Mouse (Mus musculus) limb, embryonic 14.5 days (tissue): ENCODE results near the gene Gabbr1. TPM values are rescaled to one million over a fixed set of nuclear protein-coding genes. Genes with fewer than 3 reads are reported as not detected.

ENCODE experiments used
- ATAC-seq: fragments of 200-750 bp; cut with Nextera tagmentation; 2 replicates; pipeline ENCODE4 v1.8.0; 2017; ENCODE audit warnings: low read depth, moderate number of reproducible peaks, moderate TSS enrichment; ENCODE audit not compliant: low FRiP score
- DNase-seq: peaks from one replicate; pipeline ENCODE4 v3.0.0-alpha.2; 2015; ENCODE audit warnings: low spot score
- H3K27ac ChIP-seq: fragments of 300-500 bp; sonication (generic); replicated peaks from 2 replicates; pipeline ENCODE4 v1.5.1; 2014; ENCODE audit warnings: low read depth, mild to moderate bottlenecking, low read length, moderate library complexity, mixed read lengths
- H3K27me3 ChIP-seq: fragments of 300-500 bp; sonication (generic); 2 replicates; pipeline ENCODE4 v1.6.1; 2014; ENCODE audit warnings: low read length, mixed read lengths; ENCODE audit not compliant: control insufficient read depth, insufficient read depth
- H3K36me3 ChIP-seq: fragments of 300-500 bp; sonication (generic); 2 replicates; pipeline ENCODE4 v1.6.1; 2014; ENCODE audit warnings: mild to moderate bottlenecking, low read length, moderate library complexity, mixed read lengths; ENCODE audit not compliant: control insufficient read depth, insufficient read depth
- H3K4me1 ChIP-seq: fragments of 300-500 bp; sonication (generic); 2 replicates; pipeline ENCODE4 v1.6.1; 2014; ENCODE audit warnings: antibody characterized with exemption, low read length, mixed read lengths; ENCODE audit not compliant: control insufficient read depth, insufficient read depth
- H3K4me2 ChIP-seq: fragments of 300-500 bp; sonication (generic); replicated peaks from 2 replicates; pipeline ENCODE4 v1.6.1; 2014; ENCODE audit warnings: low read depth, mild to moderate bottlenecking, low read length, moderate library complexity; ENCODE audit not compliant: severe bottlenecking
- H3K4me3 ChIP-seq: fragments of 300-500 bp; sonication (generic); replicated peaks from 2 replicates; pipeline ENCODE4 v1.5.1; 2014; ENCODE audit warnings: low read length
- H3K9ac ChIP-seq: fragments of 300-500 bp; sonication (generic); 2 replicates; pipeline ENCODE4 v1.6.1; 2014; ENCODE audit warnings: mild to moderate bottlenecking, low read depth, low read length, moderate library complexity; ENCODE audit not compliant: severe bottlenecking
- H3K9me3 ChIP-seq: fragments of 300-500 bp; sonication (generic); 2 replicates; pipeline ENCODE4 v1.6.1; 2016; ENCODE audit warnings: low read length; ENCODE audit not compliant: control insufficient read depth
- POLR2A ChIP-seq: fragments of 200-500 bp; IDR thresholded peaks from 2 replicates; pipeline ENCODE4 v1.8.0; 2012; ENCODE audit warnings: inconsistent platforms, mild to moderate bottlenecking, moderate library complexity, borderline replicate concordance; ENCODE audit not compliant: insufficient read depth, insufficient read length; ENCODE audit errors: extremely low read depth
- WGBS: fragments of 180-500 bp; shearing (Covaris S2); extraction: QIAGEN DNeasy Blood & Tissue Kit; methylation state at CpG from one replicate; pipeline ENCODE4 v1.1.7; 2014; 5-methylcytosine and 5-hydroxymethylcytosine counted together
- polyA plus RNA-seq, 2 experiments: library from polyadenylated mRNA; depleted of rRNA in 1 of 2; stranded (reverse) in 1 of 2; unstranded in 1 of 2; fragments of >200 nt; fragmentation: Nextera tagmentation in 1 of 2; extraction: Ambion mirVana in 1 of 2; gene quantifications; 2 replicates each; pipeline versions ENCODE4 v1.2.1 to v1.2.3; 2012 to 2014

Gabbr1 gene
- polyA plus RNA-seq, 2 experiments: 8.4 to 111 TPM

DNA sequence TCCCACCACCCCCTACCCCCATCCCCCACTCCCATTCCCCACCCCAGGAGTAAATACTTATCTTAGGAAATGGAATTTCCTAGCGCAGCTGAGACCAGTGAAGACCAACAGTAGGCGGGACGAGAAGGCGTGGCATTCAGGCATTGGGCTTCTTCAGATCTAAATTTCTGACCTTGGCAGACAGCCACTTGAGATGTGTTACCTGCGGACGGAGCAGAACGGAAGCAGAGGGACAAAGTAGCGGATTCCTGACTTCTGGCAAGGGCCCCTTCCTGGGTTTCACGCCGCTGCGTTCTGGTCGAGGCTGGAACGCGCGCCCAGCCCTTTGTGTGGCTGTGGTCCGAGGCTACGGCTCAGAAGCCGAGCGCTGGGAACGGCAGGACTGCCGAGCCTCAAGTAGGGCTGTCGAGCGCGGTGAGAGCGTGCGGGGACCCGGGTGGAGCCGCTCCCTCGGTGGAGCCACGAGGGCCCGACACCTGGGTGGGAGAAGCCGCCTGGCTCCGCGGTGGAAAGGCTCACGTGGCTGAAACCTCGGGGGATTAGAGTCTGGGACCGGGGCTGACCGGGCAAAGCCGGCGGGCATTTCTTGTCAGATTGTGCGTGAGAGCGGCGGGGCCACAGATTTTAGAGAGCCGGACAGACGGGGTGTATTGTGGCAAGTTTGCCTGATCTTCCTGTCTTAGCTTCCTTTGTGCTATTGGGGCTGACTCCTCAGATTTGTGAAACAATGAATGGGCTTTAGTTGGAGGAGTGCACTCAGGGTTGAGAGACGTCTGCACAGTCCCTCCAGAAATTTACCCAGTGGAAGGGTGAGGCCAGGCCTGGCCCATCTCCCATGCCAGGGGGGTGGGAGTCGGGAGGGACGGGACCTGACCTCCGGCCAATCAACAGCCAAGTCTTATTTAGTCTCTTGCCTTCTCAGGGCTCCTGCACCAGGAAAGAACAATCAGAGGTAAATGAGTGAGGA, 43.1 kb upstream of the Gabbr1 start:
- Histone ChIP-seq H3K9ac (peak overlapping the region; percentile 96), H3K27ac (peak overlapping the region; percentile 94), H3K4me2 (peak overlapping the region; percentile 72), H3K4me3 (peak overlapping the region; percentile 79), H3K4me1 (peaks cover 9% of the 10 kb centered on the region), H3K27me3 (no peaks in the 10 kb centered on the region), H3K9me3 (no peaks in the 10 kb centered on the region), H3K36me3 (peaks cover 24% of the 10 kb centered on the region)
- DNase-seq (peak; percentile 91), ATAC-seq (peak; percentile 90)
- TF ChIP-seq POLR2A: peak; percentile 53; the same call in 1 of the 2 replicates
- WGBS: under 1% methylated on average over 47 of the region's 49 CpGs

DNA sequence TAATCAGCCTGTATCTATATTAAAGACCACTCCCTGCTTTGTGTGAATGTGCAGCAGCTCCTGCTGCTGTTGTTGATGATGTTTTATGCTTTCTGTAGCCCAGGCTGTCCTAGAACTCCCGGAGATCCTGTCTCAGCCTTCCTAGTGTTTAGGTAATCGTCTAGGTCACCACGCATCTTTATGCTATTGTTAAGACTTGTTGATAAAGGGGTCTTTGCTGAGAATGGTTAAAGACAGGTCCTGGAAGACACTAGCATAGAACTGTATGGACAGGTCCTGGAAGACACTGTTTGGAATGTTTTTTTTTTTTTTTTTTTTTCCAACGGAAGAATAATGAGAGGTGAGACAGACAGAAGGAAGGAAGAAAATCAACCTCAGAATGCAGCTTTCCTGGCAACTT, 42.4 kb upstream of the Gabbr1 start:
- H3K27me3 ChIP-seq: no peaks in the 10 kb centered on the region
- WGBS: 51% methylated on average over 4 of the region's 4 CpGs

DNA sequence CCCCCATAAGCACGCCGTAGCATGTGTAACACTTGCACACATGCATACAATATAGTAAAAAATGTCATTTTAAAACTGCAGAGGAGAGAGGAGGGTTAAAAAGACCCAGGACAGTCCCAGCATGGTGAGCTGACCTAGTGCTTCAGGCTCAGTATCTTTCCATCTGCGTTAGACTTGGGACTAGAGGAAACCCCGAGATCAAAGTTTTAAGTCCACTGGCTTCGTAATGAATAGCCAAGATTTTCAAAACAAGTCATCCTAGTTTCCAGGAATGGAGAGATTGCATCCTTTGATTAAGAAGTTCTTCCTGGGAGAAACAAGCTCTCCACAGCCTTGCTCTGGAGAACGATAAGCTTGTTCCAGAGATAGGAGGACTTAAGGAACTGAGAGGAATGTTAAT, 37.6 kb upstream of the Gabbr1 start:
- Histone ChIP-seq H3K27me3 (no peaks in the 10 kb centered on the region), H3K27ac (no peak overlapping the region), H3K9me3 (no peaks in the 10 kb centered on the region), H3K9ac (no peak overlapping the region), H3K4me1 (peaks cover 7% of the 10 kb centered on the region), H3K36me3 (peaks cover 56% of the 10 kb centered on the region), H3K4me2 (no peak overlapping the region), H3K4me3 (no peak overlapping the region)
- ATAC-seq (no peak), DNase-seq (no peak)
- 88% methylated on average over 6 of the region's 6 CpGs for WGBS
- no peak for TF ChIP-seq POLR2A

More for the DNA sequence above, 42.4 kb upstream of the Gabbr1 start:
- 0 out of 2 replicates have a peak overlapping the region, but pooled peaks have one; percentile 94 for H3K27ac ChIP-seq
- H3K4me3 ChIP-seq: peak overlapping the region; percentile 79
- no peaks in the 10 kb centered on the region for H3K9me3 ChIP-seq
- peak overlapping the region; percentile 96 for H3K9ac ChIP-seq
- no peak for TF ChIP-seq POLR2A
- H3K4me2 ChIP-seq: peak overlapping the region; percentile 72
- peaks cover 32% of the 10 kb centered on the region for H3K36me3 ChIP-seq
- ATAC-seq (no peak), DNase-seq (no peak)
- peaks cover 9% of the 10 kb centered on the region for H3K4me1 ChIP-seq

DNA sequence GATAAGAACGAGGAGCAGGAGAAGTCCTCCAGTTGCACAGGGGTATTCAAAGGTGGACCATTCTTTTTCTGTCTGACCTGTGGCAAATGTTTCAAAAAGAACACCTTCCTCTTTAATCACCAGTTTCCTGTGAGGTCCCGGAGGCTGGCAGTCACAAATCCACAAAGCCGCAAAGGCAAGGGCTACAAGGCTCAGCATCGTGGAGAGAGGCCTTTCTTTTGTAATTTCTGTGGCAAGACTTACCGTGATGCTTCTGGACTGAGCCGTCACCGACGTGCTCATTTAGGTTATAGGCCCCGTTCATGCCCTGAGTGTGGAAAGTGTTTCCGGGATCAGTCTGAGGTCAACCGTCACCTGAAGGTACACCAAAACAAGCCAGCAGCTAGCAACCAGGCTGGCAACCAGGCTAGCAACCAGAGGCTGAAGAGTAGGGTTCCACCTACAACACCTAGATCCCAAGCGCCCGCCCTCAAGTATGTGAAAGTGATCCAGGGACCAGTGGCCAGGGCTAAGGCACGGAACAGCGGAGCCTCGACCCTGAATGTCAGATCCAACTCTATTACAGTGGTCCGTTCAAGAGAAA, 36.2 kb upstream of the Gabbr1 start:
- TF ChIP-seq POLR2A: no peak
- peaks cover 55% of the 10 kb centered on the region for H3K36me3 ChIP-seq
- H3K27me3 ChIP-seq: no peaks in the 10 kb centered on the region
- 91% methylated on average over 17 of the region's 17 CpGs for WGBS
- H3K4me2 ChIP-seq: no peak overlapping the region
- no peak for ATAC-seq
- no peak for DNase-seq
- H3K27ac ChIP-seq: no peak overlapping the region
- no peaks in the 10 kb centered on the region for H3K9me3 ChIP-seq
- no peak overlapping the region for H3K4me3 ChIP-seq
- H3K4me1 ChIP-seq: no peaks in the 10 kb centered on the region
- no peak overlapping the region for H3K9ac ChIP-seq

DNA sequence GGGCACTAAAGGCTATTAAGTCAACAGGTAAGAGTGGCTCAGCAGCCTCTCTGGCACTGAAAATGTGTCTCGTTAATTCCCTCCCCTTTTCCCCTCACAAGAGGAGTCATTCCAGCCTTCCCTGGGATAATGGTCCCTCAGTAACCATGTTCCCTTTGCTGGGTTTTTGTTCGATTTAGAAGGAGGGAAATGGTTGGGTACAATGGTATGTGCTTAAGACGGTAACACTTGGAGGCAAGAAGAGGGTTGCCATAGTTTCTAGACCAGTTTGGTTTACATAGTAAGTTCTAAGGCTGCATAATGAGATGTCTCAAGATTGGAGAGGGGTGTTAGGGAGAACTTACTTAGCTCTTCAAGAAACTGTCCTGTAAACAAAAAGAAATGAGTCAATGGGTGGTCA, 34.0 kb upstream of the Gabbr1 start:
- H3K36me3 ChIP-seq: peaks cover 39% of the 10 kb centered on the region
- no peak for ATAC-seq

More for the DNA sequence above, 34.0 kb upstream of the Gabbr1 start:
- Histone ChIP-seq H3K27ac (no peak overlapping the region), H3K4me1 (no peaks in the 10 kb centered on the region), H3K9me3 (no peaks in the 10 kb centered on the region), H3K9ac (no peak overlapping the region), H3K27me3 (no peaks in the 10 kb centered on the region), H3K4me3 (no peak overlapping the region), H3K4me2 (no peak overlapping the region)
- no peak for TF ChIP-seq POLR2A
- DNase-seq: no peak
- 77% methylated on average over 3 of the region's 3 CpGs for WGBS
